Mouse (Mus musculus) intestine, postnatal 0 days (tissue): ENCODE results near the gene Baz1a. TPM values are rescaled to one million over a fixed set of nuclear protein-coding genes. Genes with fewer than 3 reads are reported as not detected.

Experiments used
- ATAC-seq: fragments of 200-750 bp; cut with Nextera tagmentation; 2 replicates; pipeline ENCODE4 v1.8.0; 2017; ENCODE audit warnings: mild to moderate bottlenecking, moderate TSS enrichment, moderate library complexity
- H3K27ac ChIP-seq: fragments of 300-500 bp; sonication (generic); 2 replicates; pipeline ENCODE4 v1.5.1; 2014; ENCODE audit warnings: mild to moderate bottlenecking, low read depth, low read length, moderate library complexity
- H3K27me3 ChIP-seq: fragments of 300-500 bp; sonication (generic); replicated peaks from 2 replicates; pipeline ENCODE4 v1.6.1; 2014; ENCODE audit warnings: low read length, mixed read lengths; ENCODE audit not compliant: control insufficient read depth, insufficient read depth
- H3K36me3 ChIP-seq: fragments of 300-500 bp; sonication (generic); 2 replicates; pipeline ENCODE4 v1.6.1; 2014; ENCODE audit warnings: mild to moderate bottlenecking, moderate library complexity; ENCODE audit not compliant: control insufficient read depth, insufficient read depth
- H3K4me1 ChIP-seq: fragments of 300-500 bp; sonication (generic); replicated peaks from 2 replicates; pipeline ENCODE4 v1.6.1; 2014; ENCODE audit warnings: antibody characterized with exemption, low read length, mixed read lengths; ENCODE audit not compliant: control insufficient read depth, insufficient read depth
- H3K4me2 ChIP-seq: fragments of 300-500 bp; sonication (generic); replicated peaks from 2 replicates; pipeline ENCODE4 v1.6.1; 2014; ENCODE audit warnings: low read depth, mild to moderate bottlenecking, moderate library complexity
- H3K4me3 ChIP-seq: fragments of 300-500 bp; sonication (generic); 2 replicates; pipeline ENCODE4 v1.5.1; 2014; ENCODE audit warnings: low read depth, low read length
- H3K9ac ChIP-seq: fragments of 300-500 bp; sonication (generic); 2 replicates; pipeline ENCODE4 v1.6.1; 2014; ENCODE audit warnings: mild to moderate bottlenecking, low read depth, low read length
- H3K9me3 ChIP-seq: fragments of 300-500 bp; sonication (generic); 2 replicates; pipeline ENCODE4 v1.6.1; 2016; ENCODE audit warnings: mixed run types; ENCODE audit not compliant: control insufficient read depth
- CTCF ChIP-seq: sonication (generic); IDR thresholded peaks from 2 replicates; pipeline ENCODE4 v1.5.1; 2016; ENCODE audit warnings: low read depth, mild to moderate bottlenecking, control low read depth, antibody characterized with exemption, moderate library complexity
- polyA plus RNA-seq: library from polyadenylated mRNA; unstranded; fragments of >200 nt; fragmentation: Nextera tagmentation; extraction: Ambion mirVana; gene quantifications from 2 replicates; pipeline ENCODE4 v1.2.1, GENCODE M21; 2015

Baz1a gene
- polyA plus RNA-seq, 1 experiment from 2014 or later = 15.3 TPM

- Histone ChIP-seq H3K36me3 (no peaks in the 10 kb centered on the region), H3K4me3 (no peak overlapping the region), H3K27me3 (no peaks in the 10 kb centered on the region), H3K4me2 (no peak overlapping the region), H3K4me1 (no peaks in the 10 kb centered on the region), H3K9ac (no peak overlapping the region), H3K9me3 (no peaks in the 10 kb centered on the region), H3K27ac (no peak overlapping the region)
- ATAC-seq = no peak
- TF ChIP-seq CTCF = no peak
Measured at GRCm38 (mm10) chr12:54844415-54844814, 169.7 kb downstream of the Baz1a start.

Other genes with a start within 250 kb of the Baz1a start
- gene Snx6, start 218.6 kb downstream of the Baz1a start, polyA plus RNA-seq = 167 and 187 TPM in 2 replicates
- gene Cfl2, start 151.5 kb downstream of the Baz1a start, polyA plus RNA-seq = 133 and 138 TPM in 2 replicates
- not detected in 2 replicates for gene Gm20403, start 27.8 kb downstream of the Baz1a start, polyA plus RNA-seq
- gene 2700097O09Rik, start 65.8 kb upstream of the Baz1a start, polyA plus RNA-seq = 10.1 TPM in 2 replicates
- gene Srp54a, start 65.9 kb upstream of the Baz1a start, polyA plus RNA-seq = 106 and 107 TPM in 2 replicates
- gene Fam177a, start 110.1 kb upstream of the Baz1a start, polyA plus RNA-seq = 27.8 and 29.2 TPM in 2 replicates
- gene Srp54b, start 140.8 kb upstream of the Baz1a start, polyA plus RNA-seq = 34.7 and 39.1 TPM in 2 replicates
- not detected in 2 replicates for gene 1700047I17Rik2, start 185.2 kb upstream of the Baz1a start, polyA plus RNA-seq
- gene Srp54c, start 215.8 kb upstream of the Baz1a start, polyA plus RNA-seq = 60.0 and 64.6 TPM in 2 replicates